Mouse (Mus musculus) lung, postnatal 25 days (tissue): ENCODE results near the gene Trappc12.
A peak's percentile ranks its signal among the peaks of the same experiment; 100 is the strongest.
"Not testable (repeated sequence)": the region's sequence is repeated elsewhere in the genome, so short reads cannot be mapped to it uniquely, and the experiment has no call there.

Experiments used
- DNase-seq: peaks from one replicate; pipeline ENCODE4 v3.0.0; 2022; ENCODE audit warnings: low spot score

Gene Trappc12

GRCm38 (mm10) chr12:28733520-28734245, 16.6 kb downstream of the Trappc12 start:
- DNase-seq = not testable (repeated sequence)

GRCm38 (mm10) chr12:28732631-28733030, 17.6 kb downstream of the Trappc12 start:
- no peak for DNase-seq

- no peak for DNase-seq
Measured at GRCm38 (mm10) chr12:28727061-28727460, 23.2 kb downstream of the Trappc12 start.

GRCm38 (mm10) chr12:28726204-28726603, 24.1 kb downstream of the Trappc12 start:
- DNase-seq = no peak

- no peak for DNase-seq
Measured at GRCm38 (mm10) chr12:28724366-28724765, 25.9 kb downstream of the Trappc12 start.

- no peak for DNase-seq
Measured at GRCm38 (mm10) chr12:28718106-28718505, 32.2 kb downstream of the Trappc12 start.

GRCm38 (mm10) chr12:28717066-28717465, 33.2 kb downstream of the Trappc12 start:
- DNase-seq = no peak

GRCm38 (mm10) chr12:28714822-28715632, 35.2 kb downstream of the Trappc12 start:
- no peak for DNase-seq

- no peak for DNase-seq
Measured at GRCm38 (mm10) chr12:28710566-28711185, 39.6 kb downstream of the Trappc12 start.

- DNase-seq = no peak
Measured at GRCm38 (mm10) chr12:28708154-28708553, 42.1 kb downstream of the Trappc12 start.

GRCm38 (mm10) chr12:28705204-28705603, 45.1 kb downstream of the Trappc12 start:
- no peak for DNase-seq

GRCm38 (mm10) chr12:28704381-28704780, 45.9 kb downstream of the Trappc12 start:
- DNase-seq = no peak

- no peak for DNase-seq
Measured at GRCm38 (mm10) chr12:28701302-28701701, 49.0 kb downstream of the Trappc12 start.

- no peak for DNase-seq
Measured at GRCm38 (mm10) chr12:28700561-28701025, 49.7 kb downstream of the Trappc12 start.

- no peak for DNase-seq
Measured at GRCm38 (mm10) chr12:28700101-28700511, 50.2 kb downstream of the Trappc12 start.

- peak; percentile 65 for DNase-seq
Measured at GRCm38 (mm10) chr12:28699656-28700055, 50.6 kb downstream of the Trappc12 start.

- DNase-seq = no peak
Measured at GRCm38 (mm10) chr12:28699086-28699485, 51.2 kb downstream of the Trappc12 start.

GRCm38 (mm10) chr12:28697821-28698595, 52.3 kb downstream of the Trappc12 start:
- DNase-seq = peak; percentile 38

GRCm38 (mm10) chr12:28694776-28695175, 55.5 kb downstream of the Trappc12 start:
- no peak for DNase-seq

GRCm38 (mm10) chr12:28694231-28694630, 56.0 kb downstream of the Trappc12 start:
- peak; percentile 8 for DNase-seq

- no peak for DNase-seq
Measured at GRCm38 (mm10) chr12:28693738-28694137, 56.5 kb downstream of the Trappc12 start.

GRCm38 (mm10) chr12:28690730-28691129, 59.5 kb downstream of the Trappc12 start:
- DNase-seq = no peak
